Mouse (Mus musculus) liver, embryonic 11.5 days (tissue): ENCODE results near the gene Sec61a1. TPM values are rescaled to one million over a fixed set of nuclear protein-coding genes. Genes with fewer than 3 reads are reported as not detected.

Experiments used
- polyA plus RNA-seq: library from polyadenylated mRNA; unstranded; fragments of >200 nt; fragmentation: Nextera tagmentation; extraction: Ambion mirVana; gene quantifications from 2 replicates; pipeline ENCODE4 v1.2.1, GENCODE M21; 2014

Sec61a1 gene
- polyA plus RNA-seq, 1 experiment from 2014 or later = 214 TPM

Other genes starting within 250 kb of the Sec61a1 start
- gene Eefsec, start 72.4 kb downstream of the Sec61a1 start, polyA plus RNA-seq = 46.1 and 46.7 TPM in 2 replicates
- 212 and 235 TPM in 2 replicates for gene Ruvbl1, start 53.5 kb downstream of the Sec61a1 start, polyA plus RNA-seq
- 0.12 and 0.52 TPM in 2 replicates for gene Kbtbd12, start 119.0 kb upstream of the Sec61a1 start, polyA plus RNA-seq
- 17.3 and 22.2 TPM in 2 replicates for gene Mgll, start 205.5 kb upstream of the Sec61a1 start, polyA plus RNA-seq